Mouse (Mus musculus): ENCODE data around the gene Macf1.

DNA sequence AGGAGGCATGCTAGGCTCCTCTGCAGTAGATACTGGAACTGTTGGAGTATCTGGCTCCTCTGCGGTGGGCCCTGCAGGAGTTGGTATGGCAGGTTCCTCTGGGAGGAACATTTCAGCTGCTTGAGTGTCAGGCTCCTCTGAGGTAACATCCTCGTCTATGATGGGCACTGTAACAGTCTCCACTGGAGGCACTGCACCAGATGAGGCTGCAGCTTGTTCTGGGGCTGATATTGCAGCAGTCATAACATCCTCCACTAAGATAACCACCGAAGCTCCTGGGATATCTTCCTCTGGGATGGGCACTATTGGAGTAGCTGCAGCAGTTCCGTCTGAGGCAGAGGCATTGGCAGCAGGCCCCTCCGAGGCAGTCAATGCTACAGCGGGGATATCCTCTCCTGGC is 276.4 kb downstream of the Macf1 start:
- TF ChIP-seq CTCF (IDR thresholded peaks at IDR 0.05; ENCODE audit: low read depth) (peak; percentile 28; the same call in 1 of the 2 replicates), EP300 (optimal IDR thresholded peaks at IDR 0.05) (no peak)

All from stomach, postnatal 0 days (tissue).